Mouse (Mus musculus) kidney, embryonic 15.5 days (tissue): ENCODE data around the gene Mpg. TPM values are rescaled to one million over a fixed set of nuclear protein-coding genes. Genes with fewer than 3 reads are reported as not detected.

Source experiments
- ATAC-seq: fragments of 200-750 bp; cut with Nextera tagmentation; replicated peaks from 2 replicates; pipeline ENCODE4 v1.8.0; 2017; ENCODE audit warnings: moderate TSS enrichment; ENCODE audit not compliant: low FRiP score
- H3K27ac ChIP-seq: fragments of 300-500 bp; sonication (generic); 2 replicates; pipeline ENCODE4 v1.5.1; 2015; ENCODE audit warnings: mild to moderate bottlenecking, inconsistent platforms
- H3K27me3 ChIP-seq: fragments of 300-500 bp; sonication (generic); 2 replicates; pipeline ENCODE4 v1.6.1; 2015; ENCODE audit warnings: inconsistent platforms
- H3K36me3 ChIP-seq: fragments of 300-500 bp; sonication (generic); 2 replicates; pipeline ENCODE4 v1.6.1; 2015; ENCODE audit warnings: inconsistent platforms
- H3K4me1 ChIP-seq: fragments of 300-500 bp; sonication (generic); 2 replicates; pipeline ENCODE4 v1.6.1; 2015; ENCODE audit warnings: inconsistent platforms
- H3K4me2 ChIP-seq: fragments of 300-500 bp; sonication (generic); 2 replicates; pipeline ENCODE4 v1.6.1; 2015; ENCODE audit warnings: moderate library complexity, mild to moderate bottlenecking, inconsistent platforms
- H3K4me3 ChIP-seq: fragments of 300-500 bp; sonication (generic); replicated peaks from 2 replicates; pipeline ENCODE4 v1.5.1; 2015; ENCODE audit warnings: mild to moderate bottlenecking, inconsistent platforms
- H3K9ac ChIP-seq: fragments of 300-500 bp; sonication (generic); 2 replicates; pipeline ENCODE4 v1.6.1; 2015; ENCODE audit warnings: mild to moderate bottlenecking, inconsistent platforms
- H3K9me3 ChIP-seq: fragments of 300-500 bp; sonication (generic); replicated peaks from 2 replicates; pipeline ENCODE4 v1.6.1; 2016; ENCODE audit warnings: inconsistent platforms
- WGBS: fragments of 180-500 bp; shearing (Covaris S2); methylation state at CpG from one replicate; pipeline ENCODE4 v1.1.7; 2015; ENCODE audit warnings: mixed read lengths; 5-methylcytosine and 5-hydroxymethylcytosine counted together
- polyA plus RNA-seq: library from polyadenylated mRNA; unstranded; fragments of >200 nt; fragmentation: Nextera tagmentation; extraction: Ambion mirVana; gene quantifications from 2 replicates; pipeline ENCODE4 v1.2.1, GENCODE M21; 2015

Gene Mpg
- polyA plus RNA-seq, 1 experiment from 2014 or later, result 36.1 TPM

- no peak for ATAC-seq
- WGBS, result 85% methylated on average over 9 of the region's 9 CpGs
Measured at GRCm38 (mm10) chr11:32210623-32211022, 15.7 kb upstream of the Mpg start.

GRCm38 (mm10) chr11:32215372-32216162, 10.7 kb upstream of the Mpg start:
- Histone ChIP-seq H3K9ac (no peak overlapping the region; the same call in 1 of the 2 replicates), H3K4me1 (peaks cover 25% of the 10 kb centered on the region), H3K9me3 (no peaks in the 10 kb centered on the region), H3K36me3 (peaks cover 56% of the 10 kb centered on the region), H3K4me2 (no peak overlapping the region), H3K4me3 (no peak overlapping the region), H3K27ac (no peak overlapping the region), H3K27me3 (no peaks in the 10 kb centered on the region)
- WGBS, result 91% methylated on average over 18 of the region's 18 CpGs
- ATAC-seq, result no peak

More at GRCm38 (mm10) chr11:32210623-32211022, 15.7 kb upstream of the Mpg start:
- Histone ChIP-seq H3K4me3 (no peak overlapping the region), H3K36me3 (peaks cover 87% of the 10 kb centered on the region), H3K4me1 (peaks cover 8% of the 10 kb centered on the region), H3K4me2 (no peak overlapping the region), H3K9me3 (no peaks in the 10 kb centered on the region), H3K27ac (no peak overlapping the region), H3K27me3 (no peaks in the 10 kb centered on the region), H3K9ac (no peak overlapping the region)

- Histone ChIP-seq H3K4me3 (no peak overlapping the region), H3K27ac (no peak overlapping the region), H3K9me3 (no peaks in the 10 kb centered on the region), H3K36me3 (peaks cover 43% of the 10 kb centered on the region), H3K27me3 (no peaks in the 10 kb centered on the region), H3K4me1 (peaks cover 35% of the 10 kb centered on the region), H3K9ac (no peak overlapping the region), H3K4me2 (no peak overlapping the region)
- 24% methylated on average over 8 of the region's 8 CpGs for WGBS
- ATAC-seq, result no peak
Measured at GRCm38 (mm10) chr11:32216851-32217250, 9.5 kb upstream of the Mpg start.

GRCm38 (mm10) chr11:32218501-32219050, 7.7 kb upstream of the Mpg start:
- no peak overlapping the region for H3K9ac ChIP-seq

GRCm38 (mm10) chr11:32219287-32219686, 7.0 kb upstream of the Mpg start:
- no peak overlapping the region for H3K27ac ChIP-seq
- H3K9me3 ChIP-seq, result no peaks in the 10 kb centered on the region
- no peak overlapping the region for H3K4me2 ChIP-seq
- H3K4me1 ChIP-seq, result peaks cover 56% of the 10 kb centered on the region
- H3K27me3 ChIP-seq, result no peaks in the 10 kb centered on the region
- WGBS, result 87% methylated on average over 10 of the region's 10 CpGs
- H3K4me3 ChIP-seq, result no peak overlapping the region
- no peak overlapping the region for H3K9ac ChIP-seq
- ATAC-seq, result no peak
- H3K36me3 ChIP-seq, result peaks cover 18% of the 10 kb centered on the region

More at GRCm38 (mm10) chr11:32218501-32219050, 7.7 kb upstream of the Mpg start:
- peaks cover 49% of the 10 kb centered on the region for H3K4me1 ChIP-seq
- H3K27ac ChIP-seq, result no peak overlapping the region
- ATAC-seq, result no peak
- H3K9me3 ChIP-seq, result no peaks in the 10 kb centered on the region
- H3K4me2 ChIP-seq, result no peak overlapping the region
- 57% methylated on average over 6 of the region's 6 CpGs for WGBS
- no peaks in the 10 kb centered on the region for H3K27me3 ChIP-seq
- no peak overlapping the region for H3K4me3 ChIP-seq
- peaks cover 26% of the 10 kb centered on the region for H3K36me3 ChIP-seq

GRCm38 (mm10) chr11:32220607-32221224, 5.6 kb upstream of the Mpg start:
- ATAC-seq, result no peak
- Histone ChIP-seq H3K9ac (peak overlapping the region; percentile 93), H3K9me3 (no peaks in the 10 kb centered on the region), H3K36me3 (peaks cover 5% of the 10 kb centered on the region), H3K4me1 (peaks cover 70% of the 10 kb centered on the region), H3K4me2 (peak overlapping the region; percentile 92), H3K27ac (peak overlapping the region; percentile 98), H3K4me3 (peak overlapping the region; percentile 91), H3K27me3 (no peaks in the 10 kb centered on the region)
- WGBS, result 37% methylated on average over 10 of the region's 10 CpGs

- peak overlapping the region; percentile 93 for H3K9ac ChIP-seq
- no peaks in the 10 kb centered on the region for H3K9me3 ChIP-seq
- peak overlapping the region; percentile 91 for H3K4me3 ChIP-seq
- H3K27ac ChIP-seq, result peak overlapping the region; percentile 98
- peak overlapping the region; percentile 92 for H3K4me2 ChIP-seq
- no peaks in the 10 kb centered on the region; the same call in none of the 2 replicates for H3K36me3 ChIP-seq
- peak; percentile 69 for ATAC-seq
- WGBS, result under 1% methylated on average over 45 of the region's 46 CpGs
- peaks cover 77% of the 10 kb centered on the region for H3K4me1 ChIP-seq
- H3K27me3 ChIP-seq, result no peaks in the 10 kb centered on the region
Measured at GRCm38 (mm10) chr11:32221225-32221950, 4.9 kb upstream of the Mpg start.

- WGBS, result under 1% methylated on average over 71 of the region's 72 CpGs
Measured at GRCm38 (mm10) chr11:32221951-32222409, 4.3 kb upstream of the Mpg start, which contains the start of gene Rhbdf1. Gene Rhbdf1 (minus strand): TSS chr11:32222300.

GRCm38 (mm10) chr11:32222570-32223194, 3.6 kb upstream of the Mpg start:
- peak overlapping the region; percentile 92 for H3K4me2 ChIP-seq
- peak overlapping the region; percentile 93 for H3K9ac ChIP-seq
- ATAC-seq, result no peak
- 4% methylated on average over 21 of the region's 21 CpGs for WGBS
- peak overlapping the region; percentile 91 for H3K4me3 ChIP-seq
- H3K27me3 ChIP-seq, result no peaks in the 10 kb centered on the region
- peaks cover 86% of the 10 kb centered on the region for H3K4me1 ChIP-seq
- no peaks in the 10 kb centered on the region; the same call in none of the 2 replicates for H3K36me3 ChIP-seq
- H3K27ac ChIP-seq, result peak overlapping the region; percentile 98
- no peaks in the 10 kb centered on the region for H3K9me3 ChIP-seq

More at GRCm38 (mm10) chr11:32221951-32222409, 4.3 kb upstream of the Mpg start, which contains the start of gene Rhbdf1:
- H3K4me2 ChIP-seq, result peak within 1 kb of the TSS; percentile 92
- H3K9ac ChIP-seq, result peak within 1 kb of the TSS; percentile 93
- H3K4me1 ChIP-seq, result peaks cover 79% of the 10 kb centered on the region
- H3K9me3 ChIP-seq, result no peaks in the 10 kb centered on the region
- H3K27me3 ChIP-seq, result no peaks in the 10 kb centered on the region
- peak; percentile 57 for ATAC-seq
- peak within 1 kb of the TSS; percentile 91 for H3K4me3 ChIP-seq
- H3K36me3 ChIP-seq, result no peaks in the 10 kb centered on the region; the same call in none of the 2 replicates
- H3K27ac ChIP-seq, result peak within 1 kb of the TSS; percentile 98

- no peak for ATAC-seq
- Histone ChIP-seq H3K27me3 (no peaks in the 10 kb centered on the region), H3K36me3 (peaks cover 2% of the 10 kb centered on the region), H3K4me3 (no peak overlapping the region), H3K9me3 (no peaks in the 10 kb centered on the region), H3K9ac (no peak overlapping the region), H3K27ac (peak overlapping the region; percentile 98; the same call in 1 of the 2 replicates), H3K4me1 (peaks cover 88% of the 10 kb centered on the region), H3K4me2 (no peak overlapping the region)
- WGBS, result 69% methylated on average over 4 of the region's 4 CpGs
Measured at GRCm38 (mm10) chr11:32223297-32223967, 2.9 kb upstream of the Mpg start.
